Mouse (Mus musculus): ENCODE measurements around the gene Efcab11. TPM values are rescaled to one million over a fixed set of nuclear protein-coding genes. Genes with fewer than 3 reads are reported as not detected.

The Efcab11 gene
- total and polyA plus RNA-seq, 3 experiments: 7.9 to 12.2 (median 8.0) TPM

- TF ChIP-seq MAZ (IDR thresholded peaks at IDR 0.05; ENCODE audit: low read depth, low read length) (no peak), TBP (conservative IDR thresholded peaks at IDR 0.05; ENCODE audit: low read depth, low read length) (no peak), MEF2A (IDR thresholded peaks at IDR 0.05; ENCODE audit: borderline replicate concordance, low read depth, low read length) (no peak), GABPA (IDR thresholded peaks at IDR 0.05; ENCODE audit: insufficient replicate concordance, low read depth, low read length) (no peak), HCFC1 (IDR thresholded peaks at IDR 0.05; ENCODE audit: low read depth, low read length) (no peak), RAD21 (IDR thresholded peaks at IDR 0.05; ENCODE audit: low read depth, low read length) (peak; percentile 46), SMC3 (IDR thresholded peaks at IDR 0.05; ENCODE audit: low read depth, low read length) (peak; percentile 68), TCF12 (IDR thresholded peaks at IDR 0.05; ENCODE audit: low read depth, low read length) (no peak), CTCF (conservative IDR thresholded peaks at IDR 0.05 in 1 of 2, IDR thresholded peaks at IDR 0.05 in 1 of 2; ENCODE audit: low read depth in 2 of 2, low read length in 2 of 2) (peak; percentile 40 to 66; a peak in 3 of 4 replicates), KAT2A (IDR thresholded peaks at IDR 0.05; ENCODE audit: insufficient replicate concordance, low read length) (no peak)
- in situ Hi-C loops (cut with MboI; ENCODE audit: low pct_ligation_motif_present, low pct_unique_long_range_greater_than_20kb, low sequenced_read_pairs) (no loop called here), dilution Hi-C loops (cut with MboI; ENCODE audit: extremely low pct_ligation_motif_present, extremely low pct_unique_long_range_greater_than_20kb, low sequenced_read_pairs) (no loop called here)
- Histone ChIP-seq H3K36me3 (replicated peaks in 1 of 2; ENCODE audit: control insufficient read depth in 1 of 2, insufficient read depth in 1 of 2, low read length in 1 of 2) (peaks cover 19 to 90% of the 10 kb centered on the region in 2 experiments), H3K27ac (ENCODE audit: insufficient read depth, low read depth) (no peak overlapping the region), H3K9me3 (replicated peaks; ENCODE audit: low read length) (no peaks in the 10 kb centered on the region), H3K9ac (ENCODE audit: insufficient read depth, low read depth) (no peak overlapping the region), H3K4me2 (ENCODE audit: insufficient read depth, low read depth, poor library complexity, severe bottlenecking) (no peak overlapping the region), H3K4me3 (replicated peaks in 1 of 3; ENCODE audit: low read depth in 2 of 3, low read length in 2 of 3, poor library complexity in 1 of 3) (no peak overlapping the region), H3K4me1 (ENCODE audit: control insufficient read depth in 1 of 2, insufficient read depth in 2 of 2) (no peaks in the 10 kb centered on the region), H3K79me2 (replicated peaks; ENCODE audit: control insufficient read depth, extremely low read depth, insufficient read depth, poor library complexity, severe bottlenecking) (no peaks in the 10 kb centered on the region), H3K27me3 (replicated peaks) (no peaks in the 10 kb centered on the region)
- peak; percentile 29 for DNase-seq (ENCODE audit: extremely low read depth)
Observed at GRCm38 (mm10) chr12:99921045-99921444, 36.8 kb upstream of the Efcab11 start.

GRCm38 (mm10) chr12:99919636-99920035, 35.4 kb upstream of the Efcab11 start:
- dilution Hi-C loops (cut with MboI; ENCODE audit: extremely low pct_ligation_motif_present, extremely low pct_unique_long_range_greater_than_20kb, low sequenced_read_pairs): no loop called here
- no peaks in the 10 kb centered on the region for H3K9me3 ChIP-seq (replicated peaks; ENCODE audit: low read length)
- no peaks in the 10 kb centered on the region for H3K4me1 ChIP-seq (ENCODE audit: control insufficient read depth in 1 of 2, insufficient read depth in 2 of 2)
- H3K27me3 ChIP-seq (replicated peaks): no peaks in the 10 kb centered on the region
- H3K36me3 ChIP-seq (replicated peaks in 1 of 2; ENCODE audit: control insufficient read depth in 1 of 2, insufficient read depth in 1 of 2, low read length in 1 of 2): peaks cover 25 to 87% of the 10 kb centered on the region in 2 experiments
- H3K79me2 ChIP-seq (replicated peaks; ENCODE audit: control insufficient read depth, extremely low read depth, insufficient read depth, poor library complexity, severe bottlenecking): no peaks in the 10 kb centered on the region
- H3K4me3 ChIP-seq (replicated peaks in 1 of 3; ENCODE audit: low read depth in 2 of 3, low read length in 2 of 3, poor library complexity in 1 of 3): no peak overlapping the region
- no peak overlapping the region for H3K27ac ChIP-seq (ENCODE audit: insufficient read depth, low read depth)
- no peak for DNase-seq (ENCODE audit: extremely low read depth)
- TF ChIP-seq MYC (IDR thresholded peaks at IDR 0.05; ENCODE audit: low read depth, low read length) (no peak), JUND (conservative IDR thresholded peaks at IDR 0.05; ENCODE audit: low read depth, low read length) (no peak), ETS1 (conservative IDR thresholded peaks at IDR 0.05; ENCODE audit: low read depth, low read length) (no peak), UBTF (IDR thresholded peaks at IDR 0.05; ENCODE audit: low read depth, low read length) (no peak), ZKSCAN1 (IDR thresholded peaks at IDR 0.05; ENCODE audit: borderline replicate concordance, low read depth, low read length) (no peak), MAFK (IDR thresholded peaks at IDR 0.05; ENCODE audit: insufficient replicate concordance, low read length) (no peak), ZMIZ1 (IDR thresholded peaks at IDR 0.05; ENCODE audit: low read depth, low read length) (no peak), E2F4 (IDR thresholded peaks at IDR 0.05; ENCODE audit: insufficient replicate concordance, low read depth, low read length) (no peak)
- H3K4me2 ChIP-seq (ENCODE audit: insufficient read depth, low read depth, poor library complexity, severe bottlenecking): no peak overlapping the region
- in situ Hi-C loops (cut with MboI; ENCODE audit: low pct_ligation_motif_present, low pct_unique_long_range_greater_than_20kb, low sequenced_read_pairs): no loop called here
- no peak overlapping the region for H3K9ac ChIP-seq (ENCODE audit: insufficient read depth, low read depth)
